ENCODE assay signal across 8 mouse cellular contexts in the genomic region with DNA sequence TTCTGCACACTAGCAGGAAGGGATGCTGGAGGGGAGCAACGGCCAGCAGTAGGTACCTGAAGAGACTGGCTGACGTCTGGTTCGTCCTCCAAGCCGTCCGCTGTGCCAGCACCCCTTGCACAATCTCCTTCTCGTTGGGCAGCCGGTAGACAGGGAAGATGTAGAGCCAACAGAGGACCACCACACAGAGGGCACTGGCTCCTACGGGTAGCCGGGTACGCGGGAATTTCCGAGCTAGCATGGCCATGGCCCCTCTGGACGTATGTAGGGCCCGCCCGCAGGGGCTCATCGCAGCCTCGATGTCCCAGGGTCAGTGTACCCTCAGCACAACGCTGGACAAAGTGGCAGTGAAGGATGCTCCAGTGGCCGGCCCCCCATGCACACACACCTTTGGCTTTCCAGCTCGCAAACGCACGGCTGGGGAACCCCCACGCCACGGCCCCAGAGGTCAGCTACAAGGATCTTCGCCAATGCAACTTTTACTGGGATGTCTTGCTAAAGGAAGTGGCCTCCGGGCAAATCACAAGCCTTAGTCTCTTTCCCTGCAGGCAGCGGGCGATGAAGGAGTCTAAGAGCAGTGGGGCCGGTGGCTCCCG. TPM values are rescaled to one million over a fixed set of nuclear protein-coding genes. Genes with fewer than 3 reads are reported as not detected.
A peak's percentile ranks its signal among the peaks of the same experiment; 100 is the strongest.
DNase-seq lines count a peak whose midpoint lies in the region; ATAC-seq and TF ChIP-seq lines count a peak whose summit lies in the region.

No protein-coding gene starts in this region.

- intact Hi-C loops in heart, postnatal 10 days (cut with DNase I): loop anchor here (2.0 to 10.0 kb wide), 3 partner anchors 149 to 439 kb away; no protein-coding TSS in a partner anchor

- peaks cover 15% of the 10 kb centered on the region for H3K36me3 ChIP-seq in E14TG2a.4 (ENCODE audit: insufficient read depth, low read length)
- 0 out of 2 replicates have a peak, but pooled peaks cover 6% of the 10 kb centered on the region for H3K36me3 ChIP-seq in forebrain, embryonic 12.5 days (replicated peaks)
- H3K36me3 ChIP-seq in limb, embryonic 12.5 days: no peaks in the 10 kb centered on the region
- no peaks in the 10 kb centered on the region for H3K36me3 ChIP-seq in stomach, embryonic 14.5 days (ENCODE audit: control insufficient read depth, insufficient read depth, low read length)

- H3K9me3 ChIP-seq in E14TG2a.4 (ENCODE audit: low read length): no peaks in the 10 kb centered on the region
- no peaks in the 10 kb centered on the region for H3K9me3 ChIP-seq in forebrain, embryonic 12.5 days
- no peaks in the 10 kb centered on the region for H3K9me3 ChIP-seq in limb, embryonic 12.5 days
- H3K9me3 ChIP-seq in stomach, embryonic 14.5 days (ENCODE audit: control insufficient read depth, low read depth, low read length): no peaks in the 10 kb centered on the region

- 23% methylated on average over 30 of the region's 30 CpGs for WGBS in forebrain, embryonic 12.5 days
- 28% methylated on average over 30 of the region's 30 CpGs for WGBS in limb, embryonic 12.5 days
- 24% methylated on average over 30 of the region's 30 CpGs for WGBS in stomach, embryonic 14.5 days

- peak; percentile 8 for ATAC-seq in forebrain, embryonic 12.5 days (ENCODE audit: low FRiP score)
- no peak for ATAC-seq in limb, embryonic 12.5 days (ENCODE audit: insufficient number of reproducible peaks, insufficient read depth, low FRiP score, low TSS enrichment, low read depth)
- no peak; the same call in 1 of the 2 replicates for ATAC-seq in stomach, embryonic 14.5 days (ENCODE audit: insufficient number of reproducible peaks, insufficient read depth, low FRiP score, low read depth)

- peak overlapping the region; percentile 93 for H3K4me2 ChIP-seq in forebrain, embryonic 12.5 days
- peak overlapping the region; percentile 95 for H3K4me2 ChIP-seq in limb, embryonic 12.5 days
- peak overlapping the region; percentile 97 for H3K4me2 ChIP-seq in stomach, embryonic 14.5 days (replicated peaks; ENCODE audit: low read depth, low read length)

- DNase-seq in heart, adult 11 months: peak; percentile 83
- DNase-seq in heart, postnatal 10 days: no peak
- no peak for DNase-seq in layer of hippocampus, postnatal 36 days
- no peak for DNase-seq in spleen, postnatal 4 days (ENCODE audit: low spot score in 2 of 2)

- peak overlapping the region; percentile 88 for H3K4me3 ChIP-seq in E14TG2a.4 (replicated peaks; ENCODE audit: low read length)
- peak overlapping the region; percentile 69 for H3K4me3 ChIP-seq in forebrain, embryonic 12.5 days (replicated peaks)
- H3K4me3 ChIP-seq in limb, embryonic 12.5 days (replicated peaks): peak overlapping the region; percentile 64
- H3K4me3 ChIP-seq in stomach, embryonic 14.5 days (ENCODE audit: low read depth, low read length): peak overlapping the region; percentile 57

- peaks cover 65% of the 10 kb centered on the region for H3K4me1 ChIP-seq in E14TG2a.4 (replicated peaks; ENCODE audit: low read depth, low read length)
- H3K4me1 ChIP-seq in forebrain, embryonic 12.5 days: peaks cover 27% of the 10 kb centered on the region
- H3K4me1 ChIP-seq in limb, embryonic 12.5 days (replicated peaks): peaks cover 13% of the 10 kb centered on the region
- no peaks in the 10 kb centered on the region for H3K4me1 ChIP-seq in stomach, embryonic 14.5 days (ENCODE audit: control insufficient read depth, insufficient read depth, low read length)

- H3K9ac ChIP-seq in forebrain, embryonic 12.5 days: peak overlapping the region; percentile 87
- H3K9ac ChIP-seq in limb, embryonic 12.5 days (replicated peaks): peak overlapping the region; percentile 79
- peak overlapping the region; percentile 40; the same call in 1 of the 2 replicates for H3K9ac ChIP-seq in stomach, embryonic 14.5 days (replicated peaks; ENCODE audit: low read depth, low read length)

- peak overlapping the region; percentile 94 for H3K27ac ChIP-seq in forebrain, embryonic 12.5 days
- H3K27ac ChIP-seq in limb, embryonic 12.5 days: peak overlapping the region; percentile 83; the same call in 1 of the 2 replicates
- no peak overlapping the region for H3K27ac ChIP-seq in stomach, embryonic 14.5 days (ENCODE audit: low read length)

- H3K27me3 ChIP-seq in E14TG2a.4 (ENCODE audit: insufficient read depth, low read length): peaks cover 19% of the 10 kb centered on the region
- H3K27me3 ChIP-seq in forebrain, embryonic 12.5 days: 0 out of 2 replicates have a peak, but pooled peaks cover 7% of the 10 kb centered on the region
- peaks cover 17% of the 10 kb centered on the region for H3K27me3 ChIP-seq in limb, embryonic 12.5 days
- H3K27me3 ChIP-seq in stomach, embryonic 14.5 days (ENCODE audit: control insufficient read depth, insufficient read depth, low read length): 0 out of 2 replicates have a peak, but pooled peaks cover 3% of the 10 kb centered on the region

- TF ChIP-seq CTCF in E14TG2a.4 (conservative IDR thresholded peaks at IDR 0.05; ENCODE audit: low read length): no peak

RNA-seq across cellular contexts. Expression of a gene that starts 0.7 kb away (rescaled TPM):
- 1 to 10 TPM in 1 of 2 experiments, under 1 TPM in 1; 0.89 to 1.3 TPM for total RNA-seq in heart, postnatal 10 days (2021)
- polyA plus RNA-seq in forebrain, embryonic 12.5 days (2016; fragmentation: Nextera tagmentation; extraction: Ambion mirVana): 6.3 and 6.4 TPM in 2 replicates
- 1.5 and 2.2 TPM in 2 replicates for polyA plus RNA-seq in limb, embryonic 12.5 days (2016; fragmentation: Nextera tagmentation; extraction: Ambion mirVana)
- 0.90 and 1.1 TPM in 2 replicates for polyA plus RNA-seq in stomach, embryonic 14.5 days (2014; fragmentation: Nextera tagmentation; extraction: Ambion mirVana)
- 10 to 100 TPM; 34.6 to 34.9 TPM for total RNA-seq in layer of hippocampus, postnatal 36 days (2021)
